Mouse (Mus musculus) layer of hippocampus, adult 9-10 months (tissue): Measurements from ENCODE around the gene Rgs2.

Source experiments
- DNase-seq: peaks from one replicate; pipeline ENCODE4 v3.0.0; 2022; ENCODE audit warnings: low spot score

Gene Rgs2

GRCm38 (mm10) chr1:144003904-144004740, at the start of gene Rgs2:
Gene Rgs2, minus strand, starts transcription at chr1:144004161.
- DNase-seq: peak; percentile 89

DNA sequence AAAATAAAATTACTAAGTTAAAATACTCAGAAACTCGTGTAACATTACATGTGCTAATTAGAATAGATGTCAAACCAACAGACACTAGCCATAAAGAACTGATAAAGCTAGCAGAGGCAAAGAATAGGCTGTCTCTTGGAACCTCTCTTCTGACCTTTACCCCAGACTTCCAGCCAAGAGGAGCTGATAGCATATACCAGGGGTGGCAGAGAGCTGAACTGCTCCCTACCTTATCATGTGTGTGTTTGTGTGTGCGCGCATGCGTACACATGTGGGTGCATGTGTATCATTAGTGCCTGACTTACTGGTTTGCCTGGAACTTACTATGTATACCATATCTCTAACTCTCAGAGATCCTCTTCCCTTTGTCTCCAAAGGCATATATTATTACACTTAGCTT, 49.4 kb upstream of the Rgs2 start:
- no peak for DNase-seq

DNA sequence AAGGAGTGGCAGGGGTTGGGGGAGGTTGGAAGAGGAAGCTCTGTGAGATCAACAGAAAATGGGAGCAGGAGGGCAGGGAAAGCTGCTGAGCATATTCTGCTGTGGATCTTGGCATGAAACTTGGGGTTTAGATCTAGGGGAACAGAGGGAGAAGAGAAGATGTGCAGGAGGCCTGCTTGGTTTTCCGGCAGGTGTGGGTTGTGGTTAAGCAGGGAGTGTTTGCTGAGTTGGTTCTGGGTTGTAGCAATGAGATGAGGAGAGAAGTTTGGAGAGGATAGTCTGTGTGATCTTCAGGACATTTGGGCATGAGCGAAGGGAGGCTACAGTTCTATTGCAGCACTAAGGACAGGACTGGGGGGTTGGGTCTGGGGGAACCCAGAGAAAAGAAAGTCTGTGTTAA, 37.9 kb upstream of the Rgs2 start:
- DNase-seq: no peak

DNA sequence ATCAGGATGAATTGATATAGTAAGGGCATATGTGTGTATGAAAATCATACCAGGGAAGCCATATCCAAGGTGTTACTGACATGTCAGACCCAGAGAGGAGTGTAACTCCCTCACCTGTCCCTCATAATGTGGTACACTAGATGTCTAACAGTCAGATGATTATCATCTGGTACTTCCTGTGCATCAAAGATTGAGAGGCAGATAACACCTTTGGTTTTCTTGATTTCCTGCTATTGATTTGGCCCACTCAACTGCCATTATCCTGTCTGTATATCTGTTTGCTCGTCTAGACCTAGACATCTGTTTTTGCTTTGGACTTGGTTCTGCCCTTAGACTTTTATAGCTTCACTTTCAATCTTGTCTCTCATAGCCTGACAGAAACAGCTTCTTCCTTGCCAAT, 29.5 kb upstream of the Rgs2 start:
- no peak for DNase-seq

- no peak for DNase-seq
Measured at GRCm38 (mm10) chr1:144030499-144030898, 26.5 kb upstream of the Rgs2 start.

DNA sequence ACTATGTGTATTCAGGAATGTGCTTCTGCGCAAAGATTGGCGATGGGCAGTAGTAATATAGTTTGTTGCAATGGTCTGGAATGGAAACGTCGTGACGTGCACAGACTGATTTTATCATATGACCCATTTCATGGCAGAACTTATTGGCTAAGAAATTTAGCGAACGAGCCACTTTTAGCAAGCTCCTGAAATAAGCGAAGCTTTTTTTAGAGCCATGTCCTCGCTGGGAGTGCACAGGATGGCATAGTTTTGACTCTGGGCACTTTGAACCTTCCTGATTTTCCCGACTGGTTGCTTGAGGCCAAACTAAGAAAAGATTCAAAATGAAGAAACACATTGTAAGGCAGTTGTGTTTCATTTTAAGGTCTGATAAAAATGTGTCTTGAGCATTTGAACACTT, 25.7 kb upstream of the Rgs2 start:
- no peak for DNase-seq

DNA sequence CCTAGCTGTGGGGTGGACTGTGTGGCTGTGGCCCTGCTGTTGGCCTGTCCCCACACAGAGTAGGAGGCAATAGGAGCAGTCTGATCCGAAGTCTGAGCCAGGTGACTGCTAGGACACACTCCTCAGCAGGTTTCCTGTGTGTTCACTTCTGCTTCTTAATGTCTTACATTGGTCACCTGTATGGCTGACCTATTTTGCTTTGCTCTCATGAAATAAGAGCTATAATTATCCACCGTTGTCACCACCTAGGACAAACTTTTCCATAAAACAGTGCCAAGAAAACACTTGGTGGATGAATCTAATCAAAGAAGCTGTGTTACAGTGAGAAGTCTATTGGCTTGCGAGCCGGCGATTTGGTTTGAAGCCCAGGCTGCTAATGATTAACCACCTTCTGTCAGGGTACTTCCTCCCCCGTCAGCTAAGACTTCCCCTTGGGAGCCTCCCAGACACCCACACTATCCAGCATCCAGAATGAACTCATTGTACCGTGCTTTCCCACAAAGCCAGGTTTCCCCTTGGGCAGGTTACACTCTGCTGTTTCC, 14.5 kb upstream of the Rgs2 start:
- DNase-seq: no peak

DNA sequence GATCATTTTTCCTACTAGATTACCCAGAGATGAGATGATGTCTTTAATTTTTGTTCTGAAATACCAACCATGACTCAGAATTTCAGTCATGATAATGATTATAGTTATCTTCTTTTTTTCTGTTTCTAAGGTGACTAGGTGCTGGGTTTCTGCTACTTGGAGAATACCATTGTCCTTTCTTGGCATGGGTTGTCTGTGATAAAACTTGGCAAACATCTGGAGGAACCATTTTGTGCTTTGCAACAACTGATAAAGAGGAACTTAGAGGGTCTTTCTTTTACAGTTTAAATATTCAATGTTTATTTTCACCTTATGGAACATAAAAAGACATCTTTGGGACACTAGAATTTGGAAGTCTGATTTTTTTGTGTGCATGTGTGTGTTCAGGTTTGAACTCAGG, 10.0 kb upstream of the Rgs2 start:
- DNase-seq: no peak

GRCm38 (mm10) chr1:144007341-144007740, 3.4 kb upstream of the Rgs2 start:
- DNase-seq: no peak

- peak; percentile 74 for DNase-seq
Measured at GRCm38 (mm10) chr1:144006542-144006941, 2.6 kb upstream of the Rgs2 start.

GRCm38 (mm10) chr1:144005648-144006047, 1.7 kb upstream of the Rgs2 start:
- DNase-seq: no peak

DNA sequence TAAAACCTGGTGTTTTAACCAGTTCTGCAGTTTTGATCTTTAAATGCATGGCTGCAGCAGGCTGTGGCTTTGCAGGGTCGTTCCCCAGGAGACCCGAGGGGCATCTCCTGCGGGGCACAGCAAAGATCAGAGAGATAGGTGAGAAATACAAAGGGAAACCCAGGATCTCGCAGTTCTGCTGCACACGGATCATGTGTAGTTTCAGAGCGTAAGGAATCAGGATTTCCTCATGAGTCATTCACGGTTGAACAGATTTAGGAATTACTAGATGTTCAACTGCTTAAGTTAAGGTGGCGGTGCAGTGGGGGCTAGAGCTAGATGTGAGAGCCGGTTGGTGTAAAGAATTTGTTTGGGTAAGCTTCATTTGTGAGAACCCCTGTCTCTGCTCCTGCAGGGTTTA, 780 bp upstream of the Rgs2 start:
- no peak for DNase-seq

DNA sequence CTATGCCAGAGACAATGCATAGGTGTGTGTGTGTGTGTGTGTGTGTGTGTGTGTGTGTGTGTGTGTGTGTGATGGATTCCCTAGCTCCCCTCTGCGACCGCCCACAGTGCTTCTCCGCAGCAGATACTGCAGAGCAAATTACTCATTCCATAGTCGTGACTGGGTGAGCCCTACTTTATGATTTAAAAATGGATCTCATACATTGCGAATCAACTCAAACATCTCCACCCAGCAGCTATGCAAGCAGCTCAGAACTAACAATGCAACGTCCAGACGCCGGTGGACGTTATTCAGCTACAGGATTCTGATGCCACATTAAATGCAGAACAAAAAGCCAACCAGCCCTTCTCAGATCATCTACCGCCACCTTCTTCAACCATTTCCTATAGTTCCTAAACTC, 545 bp downstream of the Rgs2 start:
- no peak for DNase-seq

DNA sequence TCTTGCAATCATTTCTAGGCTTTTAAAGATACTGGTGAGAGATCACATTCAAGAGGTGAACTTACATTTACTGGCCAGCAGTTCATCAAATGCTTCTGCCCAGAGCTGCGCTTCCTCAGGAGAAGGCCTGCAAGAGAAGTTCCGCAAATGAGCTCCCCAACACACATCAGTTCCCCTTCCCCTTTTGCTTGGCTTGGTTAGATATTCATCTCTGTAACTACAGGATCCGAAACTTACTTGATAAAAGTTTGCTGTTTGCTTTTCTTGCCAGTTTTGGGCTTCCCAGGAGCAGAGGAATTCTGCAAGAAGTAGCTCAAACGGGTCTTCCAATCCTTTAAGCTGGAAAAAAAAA, 1.3 kb downstream of the Rgs2 start:
- DNase-seq: no peak

- no peak for DNase-seq
Measured at GRCm38 (mm10) chr1:144002036-144002714, 1.8 kb downstream of the Rgs2 start.

DNA sequence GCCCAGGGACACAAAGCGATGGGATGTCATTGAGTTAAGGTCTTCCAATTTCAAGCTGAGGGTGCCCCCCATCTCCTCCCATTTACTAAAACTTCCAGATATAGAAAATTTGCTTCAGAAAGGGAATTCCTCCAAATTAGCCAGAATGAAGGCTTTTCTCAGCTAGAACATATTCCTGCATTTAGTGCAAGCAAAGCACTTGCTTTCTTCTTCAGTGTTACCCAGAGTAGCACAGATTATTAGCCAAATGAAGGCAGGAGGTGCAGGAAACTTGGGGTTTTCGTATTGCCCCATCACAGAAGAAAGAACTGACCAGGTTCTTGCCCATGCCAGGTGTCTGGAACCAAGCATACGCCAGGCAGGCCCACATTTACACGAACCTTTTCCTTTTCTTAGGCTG, 3.7 kb downstream of the Rgs2 start:
- DNase-seq: no peak

DNA sequence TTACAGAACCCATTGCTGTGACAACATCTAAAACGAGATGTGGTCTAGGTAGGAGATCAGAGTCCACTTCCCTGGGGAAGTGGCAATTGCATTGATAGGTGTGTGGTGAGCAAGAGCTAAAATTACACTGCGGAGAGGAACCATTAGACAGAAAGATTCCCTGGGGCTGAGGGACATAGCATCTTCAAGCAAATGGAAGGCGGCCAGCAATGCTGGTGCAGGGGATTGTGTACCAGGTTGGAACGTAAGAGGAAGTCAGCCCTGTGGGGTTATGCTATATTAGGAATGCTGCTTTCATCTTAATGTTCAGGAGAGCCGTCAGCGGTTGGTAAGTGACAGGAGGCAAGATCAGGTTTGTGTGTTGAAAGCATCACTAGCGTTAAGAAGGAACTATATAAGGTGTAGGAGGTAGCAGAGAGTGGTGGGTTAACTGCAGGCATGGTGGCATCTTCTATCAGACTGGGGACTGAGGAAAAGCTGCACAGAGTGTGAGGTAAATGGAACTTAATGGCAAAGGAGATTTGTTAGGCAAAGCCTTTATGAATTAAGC, 4.5 kb downstream of the Rgs2 start:
- no peak for DNase-seq

DNA sequence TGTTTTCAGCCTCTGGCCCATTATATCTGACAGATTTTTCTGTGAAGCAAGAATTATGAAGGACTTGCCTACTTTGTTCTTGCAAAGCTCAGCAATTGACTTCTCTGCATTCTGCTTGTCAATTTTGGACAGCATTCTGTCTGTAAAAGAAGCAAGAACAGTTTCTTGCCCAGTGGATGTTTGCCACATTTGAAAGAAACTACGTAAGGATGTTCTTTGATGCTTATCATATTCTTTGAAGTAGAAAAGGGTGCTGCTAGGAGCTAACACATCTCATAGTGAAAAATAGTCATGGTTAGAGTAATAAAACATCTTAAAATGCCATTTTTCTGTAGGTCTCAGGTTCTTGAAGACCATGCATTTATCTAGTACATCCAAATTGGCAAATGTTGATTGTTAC, 10.9 kb downstream of the Rgs2 start:
- DNase-seq: no peak

DNA sequence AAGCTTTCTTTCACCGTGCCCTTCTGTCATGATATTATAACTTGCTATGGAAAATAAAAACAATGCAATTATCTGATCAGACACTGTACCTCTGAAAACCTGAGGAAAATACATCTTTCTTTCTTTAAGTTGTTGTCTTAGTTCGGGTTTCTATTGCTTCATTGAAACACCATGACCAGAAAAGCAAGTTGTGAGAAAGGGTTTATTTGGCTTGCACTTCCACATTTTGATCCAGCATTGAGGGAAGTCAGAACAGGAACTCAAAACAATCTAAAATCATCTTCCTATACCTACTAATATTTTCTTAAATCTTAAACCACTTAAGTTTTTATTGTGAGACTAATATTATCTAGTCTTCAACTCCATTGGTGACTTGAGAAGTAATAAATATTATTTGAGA, 11.4 kb downstream of the Rgs2 start:
- DNase-seq: no peak

DNA sequence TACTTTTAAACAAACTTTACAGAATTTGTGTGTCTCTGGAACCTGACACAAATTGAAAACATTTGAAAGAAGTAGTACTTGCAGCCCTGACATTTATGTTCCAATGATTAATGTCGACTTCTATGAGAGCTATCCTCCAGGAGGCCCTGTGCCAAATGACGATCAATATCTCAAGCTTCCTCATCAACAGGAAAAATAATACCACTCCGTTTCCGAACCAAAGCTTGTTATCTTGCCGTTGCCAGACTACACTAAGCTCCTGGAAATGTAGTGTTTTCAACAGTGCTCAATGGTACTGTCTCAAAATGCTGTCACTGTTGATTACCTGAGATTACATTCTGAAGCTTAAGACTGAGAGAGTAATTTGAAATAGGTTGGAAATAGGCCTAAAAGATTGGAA, 13.7 kb downstream of the Rgs2 start:
- DNase-seq: no peak

DNA sequence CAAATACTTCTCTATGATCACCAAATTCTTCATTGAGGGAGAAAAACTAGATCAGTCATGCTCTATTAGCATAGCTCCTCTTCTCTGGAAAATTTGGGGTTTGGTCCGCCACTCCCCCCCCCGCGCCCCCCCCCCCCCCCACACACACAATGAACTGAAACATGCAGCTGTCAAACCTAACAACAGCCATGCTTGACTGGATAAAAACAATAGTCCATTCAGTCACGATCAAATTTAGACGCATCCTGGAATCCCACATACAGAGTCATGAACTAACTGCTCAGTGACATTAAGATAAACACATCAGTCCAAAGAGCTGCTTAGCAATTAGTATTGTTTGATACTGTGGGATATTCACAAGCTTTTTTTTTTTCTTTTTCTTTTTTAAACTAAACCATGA, 14.2 kb downstream of the Rgs2 start:
- DNase-seq: no peak

DNA sequence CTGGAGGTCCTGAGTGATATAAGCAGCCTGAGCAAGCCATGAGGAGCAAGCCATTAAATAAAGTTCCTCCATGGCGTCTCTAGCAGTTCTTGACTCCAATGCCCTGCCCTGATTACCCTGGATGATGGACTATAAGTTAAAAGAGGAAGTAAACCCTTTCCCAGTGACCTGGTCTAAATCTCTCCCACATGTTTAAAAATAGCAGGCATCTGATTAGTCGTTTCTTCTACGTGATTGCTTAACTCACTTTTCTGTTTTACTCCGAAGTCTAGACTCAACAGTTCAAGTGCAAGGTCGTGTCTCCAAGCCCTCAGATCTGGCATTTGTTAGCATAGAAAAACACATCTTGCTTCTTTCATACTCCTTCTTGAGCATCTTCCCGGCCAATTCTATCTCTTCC, 15.2 kb downstream of the Rgs2 start:
- no peak for DNase-seq

- DNase-seq: no peak
Measured at GRCm38 (mm10) chr1:143984988-143985625, 18.9 kb downstream of the Rgs2 start.
